ENCODE assay signal across 10 mouse cellular contexts in genomic region chr14:15785230-15785629, GRCm38 (mm10).
A peak's percentile ranks its signal among the peaks of the same experiment; 100 is the strongest.
DNase-seq lines count a peak whose midpoint lies in the region; ATAC-seq lines count a peak whose summit lies in the region.
"Had no signal": no experiment of that assay in that cellular context is flagged by ENCODE, and none has a peak within 500 bp of the region (broad histone marks: within the 10 kb centered on the region; RNA-seq: fewer than 3 reads in every experiment).

No protein-coding gene starts in this region.

- H3K9me3 ChIP-seq in forebrain, embryonic 16.5 days (ENCODE audit: control insufficient read depth, low read length): no peaks in the 10 kb centered on the region
- no peaks in the 10 kb centered on the region for H3K9me3 ChIP-seq in intestine, embryonic 15.5 days
- H3K9me3 ChIP-seq: embryonic facial prominence, embryonic 15.5 days; megakaryocyte, embryonic 14.5 days had no signal

- H3K4me2 ChIP-seq in forebrain, embryonic 16.5 days (ENCODE audit: low read length): no peak overlapping the region
- no peak overlapping the region for H3K4me2 ChIP-seq in intestine, embryonic 15.5 days (replicated peaks)
- H3K4me2 ChIP-seq: embryonic facial prominence, embryonic 15.5 days had no signal

- 49% methylated on average over 1 of the region's 1 CpGs for WGBS in forebrain, embryonic 16.5 days
- 71% methylated on average over 1 of the region's 1 CpGs for WGBS in intestine, embryonic 15.5 days

- ATAC-seq in forebrain, embryonic 16.5 days: peak; percentile 96
- ATAC-seq in intestine, embryonic 15.5 days: no peak

- no peaks in the 10 kb centered on the region for H3K27me3 ChIP-seq in forebrain, embryonic 16.5 days (replicated peaks; ENCODE audit: control insufficient read depth, insufficient read depth, low read length)
- H3K27me3 ChIP-seq in intestine, embryonic 15.5 days (replicated peaks): no peaks in the 10 kb centered on the region
- H3K27me3 ChIP-seq: embryonic facial prominence, embryonic 15.5 days; megakaryocyte, embryonic 14.5 days had no signal

- peaks cover 8% of the 10 kb centered on the region for H3K4me1 ChIP-seq in forebrain, embryonic 16.5 days (replicated peaks; ENCODE audit: control insufficient read depth, insufficient read depth, low read length)
- no peaks in the 10 kb centered on the region for H3K4me1 ChIP-seq in intestine, embryonic 15.5 days (replicated peaks)
- H3K4me1 ChIP-seq: megakaryocyte, embryonic 14.5 days had no signal

- DNase-seq in kidney, postnatal 14 days: peak; percentile 3
- DNase-seq in kidney, adult 18-20 months: no peak
- DNase-seq in adrenal gland, postnatal 36 days: peak; percentile 23 to 24
- DNase-seq in naive thymus-derived CD4-positive, alpha-beta T cell, adult 2 months (ENCODE audit: low read depth): peak; percentile 28
- DNase-seq in urinary bladder, postnatal 36 days (ENCODE audit: low spot score in 2 of 2): no peak
- DNase-seq in testis, postnatal 14 days (ENCODE audit: low spot score): no peak

- peak overlapping the region; percentile 62 for H3K27ac ChIP-seq in forebrain, embryonic 16.5 days (ENCODE audit: low read length)
- H3K27ac ChIP-seq in intestine, embryonic 15.5 days: no peak overlapping the region
- H3K27ac ChIP-seq: embryonic facial prominence, embryonic 15.5 days had no signal

- no peaks in the 10 kb centered on the region for H3K36me3 ChIP-seq in forebrain, embryonic 16.5 days (ENCODE audit: control insufficient read depth, insufficient read depth)
- no peaks in the 10 kb centered on the region for H3K36me3 ChIP-seq in intestine, embryonic 15.5 days
- H3K36me3 ChIP-seq: embryonic facial prominence, embryonic 15.5 days had no signal

- no peak overlapping the region for H3K4me3 ChIP-seq in forebrain, embryonic 16.5 days (replicated peaks; ENCODE audit: low read length)
- no peak overlapping the region for H3K4me3 ChIP-seq in intestine, embryonic 15.5 days (replicated peaks)
- H3K4me3 ChIP-seq: embryonic facial prominence, embryonic 15.5 days; megakaryocyte, embryonic 14.5 days had no signal

- H3K9ac ChIP-seq in forebrain, embryonic 16.5 days (replicated peaks; ENCODE audit: low read depth, low read length): no peak overlapping the region
- no peak overlapping the region for H3K9ac ChIP-seq in intestine, embryonic 15.5 days
- H3K9ac ChIP-seq: embryonic facial prominence, embryonic 15.5 days had no signal

Comparison
In these comparisons a context has a peak if more than half of its experiments do, and no peak if none do; other contexts are left out.
1. DNase-seq: peak in kidney, postnatal 14 days (single experiment), adrenal gland, postnatal 36 days (2 of 2) and naive thymus-derived CD4-positive, alpha-beta T cell, adult 2 months (single experiment); none in kidney, adult 18-20 months (single experiment), urinary bladder, postnatal 36 days (0 of 2) and testis, postnatal 14 days (single experiment).